Mouse (Mus musculus) lung, adult 18-20 months (tissue): ENCODE measurements at regions not wholly inside any gene's neighbourhood (a gene's known extent, or its start where the extent isn't known, plus 50 kb on each side); places are given as distances from the start of the nearest gene placed in this dataset.

Experiments
- DNase-seq, 2 experiments: peaks; one replicate each; pipeline ENCODE4 v3.0.0; 2022; ENCODE audit warnings: mixed read lengths in 2 of 2

- peak; percentile 4 to 27 for DNase-seq
Observed at GRCm38 (mm10) chr15:62568788-62569713, 1275.9 kb downstream of the Gsdmc2 start.

DNA sequence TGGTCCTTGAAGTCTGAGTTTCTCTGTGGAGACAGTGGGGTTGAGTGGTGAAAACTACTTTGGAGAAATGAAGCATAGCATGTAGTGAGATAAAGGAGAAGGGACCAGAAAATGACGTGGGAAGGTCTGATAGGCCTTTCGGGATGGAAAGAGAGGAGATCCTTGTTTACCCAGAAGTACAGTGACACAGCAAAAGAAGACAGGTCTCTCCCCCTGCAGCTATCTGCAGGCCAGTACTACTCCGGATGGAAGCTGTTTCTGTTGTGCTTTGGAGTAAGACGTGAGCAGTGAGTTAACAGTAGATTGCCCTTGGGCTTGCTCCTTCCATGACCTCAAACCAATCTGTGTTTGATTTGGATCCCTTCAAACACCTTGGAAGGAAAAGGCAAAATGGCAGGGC is 1277.5 kb downstream of the Gsdmc2 start:
- DNase-seq = no peak

- no peak for DNase-seq
Observed at GRCm38 (mm10) chr15:62566106-62566511, 1278.9 kb downstream of the Gsdmc2 start.

- DNase-seq = peak in 1 of 2 experiments; percentile 4
Observed at GRCm38 (mm10) chr15:62533233-62533632, 1311.7 kb downstream of the Gsdmc2 start.

DNA sequence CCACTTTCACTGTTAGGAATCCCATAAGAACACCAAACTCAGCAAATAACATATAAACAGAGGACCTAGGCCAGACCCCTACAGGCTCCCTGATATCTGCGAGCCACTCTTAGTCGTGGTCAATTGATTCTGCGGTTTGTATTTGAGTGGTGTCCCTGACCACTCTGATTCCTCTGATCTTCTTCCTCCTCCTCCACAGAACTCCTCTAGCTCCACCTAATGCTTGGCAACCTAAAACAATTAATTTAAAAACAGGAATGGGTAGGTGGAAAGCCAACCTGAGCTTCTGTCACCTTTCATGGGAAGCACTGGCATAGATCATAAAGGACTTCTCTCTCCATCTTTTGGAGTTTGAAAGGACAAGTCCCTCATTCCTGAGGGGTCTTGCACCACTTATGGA is 1316.0 kb downstream of the Gsdmc2 start:
- no peak for DNase-seq

DNA sequence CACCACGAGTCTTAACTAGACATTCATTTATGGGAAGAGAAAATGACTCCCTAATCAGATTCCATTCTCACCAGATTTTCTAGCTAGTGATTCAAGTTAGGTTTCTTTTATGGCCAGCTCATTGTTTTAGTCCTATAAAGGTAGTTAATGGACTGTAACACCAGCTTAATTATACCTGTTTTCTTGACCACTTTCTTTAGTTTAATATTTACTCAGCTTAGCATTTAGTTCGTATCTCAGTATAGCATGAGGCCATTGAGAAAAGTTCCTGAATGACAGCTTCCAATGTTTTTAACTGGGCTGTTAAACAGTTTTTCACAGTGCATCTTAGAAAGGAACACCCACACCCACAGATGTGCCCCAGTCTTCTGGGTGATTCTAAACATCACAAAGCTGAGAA is 1320.3 kb downstream of the Gsdmc2 start:
- no peak for DNase-seq

DNA sequence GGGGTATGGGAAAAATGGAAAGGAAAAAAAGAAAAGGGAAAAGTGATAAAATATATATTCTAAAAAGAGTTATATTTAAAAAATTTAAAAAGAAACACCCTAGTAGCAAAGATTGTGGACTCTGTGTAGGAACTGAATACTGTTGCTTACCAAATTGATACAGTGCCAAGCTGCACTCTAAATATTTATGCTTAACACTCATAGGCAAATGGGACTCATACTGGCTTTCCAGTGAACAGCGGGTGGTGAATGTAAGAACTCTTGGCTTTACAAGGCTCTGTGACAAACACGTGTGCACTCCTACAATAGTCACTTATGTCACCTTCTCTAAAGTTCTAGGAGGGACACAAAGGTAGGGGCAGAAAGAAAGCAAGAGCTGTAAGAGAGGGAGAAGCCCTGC is 1320.8 kb downstream of the Gsdmc2 start:
- no peak for DNase-seq

GRCm38 (mm10) chr15:62513462-62513861 is 1331.5 kb downstream of the Gsdmc2 start:
- DNase-seq = no peak

DNA sequence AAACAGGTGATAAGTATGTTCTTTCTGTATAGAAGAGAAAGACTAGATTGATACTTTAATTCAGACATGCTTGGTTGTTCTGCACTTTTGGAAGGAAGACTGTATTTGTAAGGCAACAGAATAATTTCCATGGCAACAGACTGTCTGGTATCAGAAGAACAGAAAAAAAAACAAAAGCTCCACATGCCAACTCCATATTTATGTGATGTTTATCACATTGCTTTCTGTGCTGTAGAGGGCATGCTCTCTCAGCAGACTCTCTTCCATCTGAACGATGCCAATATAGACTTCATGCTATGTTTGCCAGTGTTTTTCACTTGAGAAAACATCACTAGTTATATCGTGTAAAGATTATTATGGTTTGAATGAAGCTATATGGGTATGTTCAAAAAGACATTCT is 1333.5 kb downstream of the Gsdmc2 start:
- no peak for DNase-seq

DNA sequence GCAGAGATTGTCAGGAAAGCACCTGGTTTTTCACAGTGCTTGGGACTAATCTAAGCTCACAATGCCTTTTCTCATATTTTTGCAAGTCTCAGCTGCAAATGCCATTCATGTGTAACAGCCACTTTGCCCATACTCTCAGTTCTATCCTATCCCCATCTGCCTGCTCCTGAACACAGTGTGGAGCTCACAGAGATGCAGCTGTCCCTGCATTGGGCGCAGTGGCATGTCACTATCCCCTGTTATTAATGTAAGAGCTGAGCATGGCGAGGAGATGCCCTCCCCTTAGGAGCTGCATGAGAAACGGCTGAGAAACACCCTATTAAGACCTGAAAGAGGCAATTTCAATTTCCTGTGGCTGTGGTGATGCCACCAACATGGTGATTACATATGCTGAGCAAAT is 1341.1 kb downstream of the Gsdmc2 start:
- no peak for DNase-seq

DNA sequence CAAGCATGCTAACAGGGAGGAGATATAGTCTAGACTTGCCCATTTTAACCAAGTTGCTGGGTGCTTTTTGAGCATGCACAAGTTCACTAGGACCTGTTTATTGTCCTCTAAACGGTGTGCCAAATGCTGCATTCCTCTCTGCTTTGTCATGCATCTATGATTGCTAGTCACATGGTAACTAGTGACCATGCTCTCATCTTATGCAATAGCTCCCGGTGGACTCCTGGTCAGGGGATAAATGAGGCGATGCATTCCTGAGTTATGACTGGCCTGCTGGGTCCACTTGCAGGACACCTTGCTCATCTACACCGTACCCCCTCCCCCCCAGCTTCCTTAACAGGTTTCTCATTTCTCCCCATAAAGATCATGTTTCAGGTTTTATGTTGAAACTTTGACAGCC is 1344.0 kb downstream of the Gsdmc2 start:
- DNase-seq = peak; percentile 17 to 58

DNA sequence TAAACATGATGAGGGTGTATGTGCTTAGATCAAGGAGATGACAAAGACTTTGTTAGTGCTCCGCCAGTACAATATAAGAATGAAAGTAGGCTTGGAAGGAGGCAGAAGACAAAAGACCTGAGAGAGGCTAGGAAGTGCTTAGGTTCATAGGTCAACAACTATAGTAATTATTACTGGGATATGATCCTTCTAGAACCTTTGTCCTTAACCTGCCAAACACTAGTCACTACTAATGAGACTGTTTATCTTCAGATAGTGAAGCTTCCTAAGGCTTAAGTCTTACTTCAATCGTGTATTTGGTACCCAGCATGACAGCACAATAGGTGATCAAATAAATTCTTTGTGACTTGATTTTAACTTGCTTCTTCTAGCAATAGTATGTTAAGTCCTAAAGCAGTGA is 1344.5 kb downstream of the Gsdmc2 start:
- DNase-seq = no peak

GRCm38 (mm10) chr15:62496193-62496592 is 1348.8 kb downstream of the Gsdmc2 start:
- no peak for DNase-seq

DNA sequence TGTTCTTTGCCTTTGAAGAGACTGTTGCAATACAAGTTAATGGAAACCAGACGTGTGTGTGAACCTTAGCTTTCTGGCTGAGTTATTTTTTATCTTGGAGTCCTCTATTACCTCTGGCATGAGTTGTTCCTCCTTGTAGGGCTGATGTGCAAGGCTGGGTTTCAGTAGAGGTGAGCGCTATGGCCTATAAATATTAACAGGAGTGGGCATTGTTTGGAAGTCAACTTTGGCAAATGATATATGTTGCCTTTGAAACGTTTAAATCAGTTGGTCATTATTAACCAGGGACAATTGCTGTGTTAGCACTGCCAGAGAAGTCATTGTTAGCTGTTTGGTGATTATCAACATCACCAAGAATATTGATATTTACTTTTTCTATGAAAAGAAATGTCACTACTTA is 1352.6 kb downstream of the Gsdmc2 start:
- no peak for DNase-seq

DNA sequence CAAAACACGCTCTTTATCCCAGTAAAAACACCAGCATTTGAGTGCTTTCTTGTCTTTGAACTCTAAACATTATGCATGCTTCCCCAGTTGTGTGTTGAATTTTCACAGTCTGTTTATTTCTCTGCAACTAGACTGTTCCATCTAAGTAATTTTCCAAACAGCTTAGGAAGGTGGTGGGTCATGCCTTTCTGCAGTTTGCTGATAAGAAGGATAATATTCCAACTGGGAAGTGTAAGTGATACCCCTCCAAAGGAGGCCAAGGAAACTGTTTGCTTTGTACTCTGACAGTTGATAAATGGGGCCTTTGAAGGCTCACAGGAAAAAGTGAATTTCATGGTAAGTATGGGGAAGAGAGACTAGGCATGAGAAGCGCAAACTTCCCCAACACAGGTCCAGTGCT is 1354.4 kb downstream of the Gsdmc2 start:
- no peak for DNase-seq

DNA sequence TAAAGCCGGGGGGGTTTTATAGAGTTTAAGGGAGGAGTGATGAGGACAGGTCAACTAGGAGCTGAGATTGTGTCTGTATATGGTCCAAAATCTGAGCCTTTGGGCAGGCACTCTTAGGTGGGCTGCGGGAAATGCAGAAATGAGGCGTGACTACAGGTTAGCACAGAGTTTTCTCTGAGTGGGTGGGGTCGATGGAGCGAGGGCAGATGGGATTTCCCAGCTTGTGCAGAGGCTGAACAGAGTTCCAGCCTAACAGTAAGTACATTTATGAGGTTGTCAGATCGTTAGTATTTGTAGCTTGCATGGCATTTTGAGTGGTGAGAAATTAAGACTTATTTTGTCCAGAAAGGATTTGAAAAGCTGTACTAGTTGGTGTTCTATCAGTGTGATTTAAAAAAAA is 1358.4 kb downstream of the Gsdmc2 start:
- DNase-seq = no peak

DNA sequence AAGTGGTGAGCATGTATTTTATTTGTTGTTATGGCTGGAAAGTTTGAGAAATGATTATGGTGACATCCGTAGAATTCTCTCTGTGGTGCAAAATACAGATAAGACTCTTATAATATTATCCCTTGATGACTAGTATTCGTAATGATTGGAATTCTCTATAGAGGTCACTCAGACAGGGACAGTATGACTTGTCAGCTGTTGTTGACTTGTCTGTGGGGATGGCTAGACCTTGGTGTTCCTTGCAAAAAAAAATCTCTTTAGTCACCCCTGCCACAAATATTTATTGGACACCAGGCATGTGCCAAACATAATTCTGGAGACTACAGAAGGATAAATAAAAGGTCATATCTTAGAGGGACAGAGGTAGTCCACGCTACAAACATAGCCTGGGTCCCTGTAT is 1360.6 kb downstream of the Gsdmc2 start:
- DNase-seq = no peak

DNA sequence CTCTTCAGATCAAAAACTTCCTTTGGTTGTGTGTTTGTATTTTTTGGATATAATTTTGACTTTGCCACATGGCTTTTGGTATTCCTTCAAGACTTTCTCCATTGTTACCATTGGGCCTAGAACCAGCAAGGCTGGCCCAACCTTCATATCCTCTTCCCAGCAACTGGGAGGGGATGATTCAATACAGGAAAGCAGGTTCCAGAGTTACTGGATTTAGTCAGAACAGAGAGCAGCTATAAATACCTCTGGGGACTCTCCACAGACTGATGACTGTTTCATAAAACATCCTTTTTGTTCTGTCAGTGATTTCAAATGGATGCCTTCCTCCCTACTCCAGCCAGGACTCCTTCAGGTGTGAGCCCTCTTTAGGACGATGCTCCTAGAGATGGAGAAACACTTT is 1361.4 kb downstream of the Gsdmc2 start:
- DNase-seq = no peak

GRCm38 (mm10) chr15:62482357-62482756 is 1362.6 kb downstream of the Gsdmc2 start:
- no peak for DNase-seq

- no peak for DNase-seq
Observed at GRCm38 (mm10) chr15:62477779-62478178, 1367.2 kb downstream of the Gsdmc2 start.

- no peak for DNase-seq
Observed at GRCm38 (mm10) chr15:62476452-62476851, 1368.5 kb downstream of the Gsdmc2 start.

GRCm38 (mm10) chr15:62470683-62471331 is 1374.2 kb downstream of the Gsdmc2 start:
- no peak for DNase-seq

DNA sequence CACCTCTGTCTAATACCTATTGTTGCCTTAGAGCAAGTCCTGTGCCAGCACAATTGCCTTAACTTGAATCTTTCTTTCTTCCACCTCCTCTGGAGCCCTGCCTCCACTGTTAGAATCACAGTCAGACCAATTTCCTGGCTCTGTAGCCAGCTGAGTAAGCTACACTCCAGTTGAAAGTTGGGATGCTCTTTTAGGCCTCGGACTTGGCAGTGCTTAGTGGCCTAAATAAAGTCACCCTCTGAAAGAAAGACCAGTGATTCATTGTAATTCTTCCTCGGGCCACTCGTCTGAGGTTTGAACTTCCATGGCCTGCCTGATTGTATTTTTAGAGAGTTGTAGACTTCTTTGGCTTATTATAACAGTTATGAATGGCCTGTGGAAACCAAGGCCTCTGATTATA is 1376.9 kb downstream of the Gsdmc2 start:
- DNase-seq = no peak

- DNase-seq = no peak
Observed at GRCm38 (mm10) chr15:62466856-62467255, 1378.1 kb downstream of the Gsdmc2 start.
